Mouse (Mus musculus): ENCODE results near the gene Olfr648. TPM values are rescaled to one million over a fixed set of nuclear protein-coding genes. Genes with fewer than 3 reads are reported as not detected.
A peak's percentile ranks its signal among the peaks of the same experiment; 100 is the strongest.

Gene Olfr648
- total RNA-seq (2021) = not detected
- long read RNA-seq, experiment 1 = 0 reads
- long read RNA-seq, experiment 2 = 0 reads

DNA sequence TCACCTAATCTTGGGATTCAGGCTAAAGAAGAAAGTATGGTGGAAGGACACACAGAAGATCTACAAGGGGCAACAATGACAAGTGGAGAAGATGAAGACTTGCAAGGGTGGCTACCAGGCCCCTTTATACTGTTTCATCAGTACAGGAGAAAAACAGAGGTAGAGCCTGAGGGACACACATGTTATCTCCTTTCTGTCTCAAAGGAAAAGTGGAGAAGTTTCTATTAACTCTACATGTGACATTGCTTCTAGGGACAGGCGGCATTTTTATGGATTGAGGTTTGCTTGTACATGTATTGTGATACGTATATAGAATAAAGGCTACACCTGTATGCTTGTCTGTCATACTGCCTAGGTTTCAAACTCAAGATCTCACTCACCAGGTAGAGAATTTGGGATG lies at the start of gene Olfr648:
TSS of gene Olfr648 (minus strand) at position 101 of the 400 bp plus-strand sequence.
- DNase-seq = no peak

- peak; percentile 18 to 56 for DNase-seq
These were observed 48.0 kb upstream of the Olfr648 start for GRCm38 (mm10) chr7:104231203-104231602.

DNA sequence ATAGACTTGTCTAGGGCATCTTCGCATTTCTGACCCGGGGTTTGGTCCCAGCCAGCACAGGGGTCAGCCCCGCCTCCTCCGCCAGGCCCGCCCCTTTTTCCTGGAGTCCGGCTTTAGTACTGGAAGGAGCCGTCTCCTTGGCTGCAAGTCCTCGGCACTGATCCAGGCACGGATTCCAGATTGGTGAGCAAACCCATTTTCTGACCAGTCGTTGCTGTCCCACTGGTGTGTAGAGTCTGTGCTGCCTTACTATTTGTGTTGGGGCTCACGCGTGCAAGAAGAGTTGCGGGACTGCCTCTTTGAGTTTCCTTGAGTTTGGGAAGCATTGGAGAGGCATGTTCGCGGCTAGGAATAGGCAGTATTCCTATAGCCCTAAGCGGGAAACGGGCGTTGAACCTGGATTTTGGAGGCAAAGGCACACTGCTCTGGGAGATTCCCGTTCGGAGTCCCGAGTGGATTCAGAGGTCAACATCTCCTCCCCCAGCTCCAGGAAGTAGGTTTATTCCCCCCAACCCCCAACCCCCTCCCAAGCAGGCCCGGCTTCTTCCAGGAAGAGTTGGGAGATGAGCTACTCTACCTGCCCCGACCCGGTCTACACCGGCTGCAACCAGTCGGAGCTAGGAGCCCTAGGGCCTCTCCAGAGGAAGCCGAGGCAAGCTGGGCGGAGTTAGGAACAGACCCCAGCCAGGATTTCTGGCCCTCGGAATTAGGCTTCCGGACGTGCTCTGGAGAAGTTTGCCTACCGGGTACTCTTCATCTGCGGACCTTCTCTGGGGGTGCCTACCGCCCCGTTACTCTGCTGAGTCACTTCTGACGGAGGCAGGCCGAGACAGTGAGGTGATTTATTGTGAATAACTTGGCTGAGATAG lies 35.7 kb upstream of the Olfr648 start, which contains the start of gene Trim6:
TSS of gene Trim6 (plus strand) at position 93 of the 869 bp plus-strand sequence.
- DNase-seq = peak; percentile 91 to 92

DNA sequence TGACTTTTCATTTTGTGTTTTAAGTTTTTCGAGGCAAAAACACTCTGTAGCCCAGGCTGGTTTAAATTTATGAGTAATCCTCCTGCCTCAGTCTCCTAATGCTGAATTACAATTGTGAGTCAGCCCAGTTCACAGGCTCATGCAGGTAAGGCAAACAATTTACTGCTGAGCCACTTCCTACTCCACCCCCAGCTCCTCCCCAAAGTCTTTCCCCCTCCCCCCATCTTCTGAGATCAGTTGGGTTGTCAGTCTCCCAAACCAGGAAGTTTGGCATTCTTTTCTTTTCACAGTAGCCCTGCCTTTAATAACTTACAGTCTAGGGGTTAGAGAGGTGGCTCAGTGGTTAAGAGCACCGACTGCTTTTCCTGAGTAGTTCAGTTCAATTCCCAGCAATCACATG lies 34.7 kb upstream of the Olfr648 start:
- no peak for DNase-seq

DNA sequence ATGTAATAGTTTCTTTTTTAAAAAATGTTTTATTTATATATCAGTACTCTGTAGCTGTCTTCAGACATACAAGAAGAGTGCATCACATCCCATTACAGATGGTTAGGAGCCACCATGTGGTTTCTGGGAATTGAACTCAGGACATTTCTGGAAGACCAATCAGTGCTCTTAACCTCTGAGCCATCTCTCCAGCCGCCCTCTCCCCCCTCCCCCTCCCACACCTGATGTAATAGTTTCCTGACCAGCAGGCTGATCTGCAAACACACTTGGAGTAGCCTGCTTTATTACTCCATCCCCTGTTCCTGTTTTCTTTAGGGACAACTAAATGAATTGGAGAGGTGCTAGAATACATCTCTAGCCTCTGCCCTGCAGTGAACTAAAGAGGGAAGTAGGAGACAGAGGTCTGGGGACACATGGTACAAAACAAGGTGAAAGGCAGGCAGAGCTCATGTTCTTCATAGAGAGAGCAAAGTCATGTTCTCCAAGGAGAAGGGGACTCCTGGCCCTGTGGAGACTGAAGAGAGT lies 32.9 kb upstream of the Olfr648 start:
- DNase-seq = no peak

DNA sequence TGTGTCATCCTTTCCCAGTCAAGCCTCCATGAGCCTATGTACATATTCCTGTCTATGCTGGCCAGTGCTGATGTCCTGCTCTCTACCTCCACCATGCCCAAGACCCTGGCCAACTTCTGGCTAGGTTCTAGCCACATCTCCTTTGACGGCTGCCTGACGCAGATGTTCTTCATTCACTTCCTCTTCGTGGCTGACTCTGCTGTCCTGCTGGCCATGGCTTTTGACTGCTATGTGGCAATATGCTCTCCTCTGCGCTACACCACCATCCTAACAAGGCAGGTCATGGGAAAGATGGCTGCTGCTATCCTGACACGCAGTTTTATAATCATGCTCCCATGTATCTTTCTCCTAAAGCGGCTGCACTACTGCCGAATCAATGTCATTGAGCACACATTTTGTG lies 23.0 kb upstream of the Olfr648 start:
- DNase-seq = no peak

DNA sequence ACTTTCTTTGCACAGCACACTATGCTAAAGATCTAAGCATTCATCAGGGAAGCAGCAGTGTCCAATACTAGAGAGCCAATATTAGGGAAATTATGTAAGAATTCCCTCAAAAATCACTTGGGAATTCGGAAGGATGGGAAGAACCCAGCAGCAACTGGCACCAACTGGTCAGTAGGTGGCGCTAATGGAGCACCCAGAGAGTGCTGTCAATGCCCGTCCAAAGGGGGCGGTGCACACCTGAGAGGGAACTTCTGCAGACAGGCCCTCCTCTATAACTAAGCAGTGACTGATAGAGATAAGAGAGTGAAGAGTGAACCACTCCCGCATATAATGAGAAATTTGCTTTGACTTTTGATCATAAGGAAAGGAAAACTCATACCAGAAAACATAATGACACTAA lies 16.6 kb upstream of the Olfr648 start:
- peak; percentile 72 to 83 for DNase-seq

- DNase-seq = no peak
These were observed 12.7 kb upstream of the Olfr648 start, which contains the start of gene Olfr649 for GRCm38 (mm10) chr7:104195885-104196284. Gene Olfr649, minus strand, starts transcription at chr7:104195985.

DNA sequence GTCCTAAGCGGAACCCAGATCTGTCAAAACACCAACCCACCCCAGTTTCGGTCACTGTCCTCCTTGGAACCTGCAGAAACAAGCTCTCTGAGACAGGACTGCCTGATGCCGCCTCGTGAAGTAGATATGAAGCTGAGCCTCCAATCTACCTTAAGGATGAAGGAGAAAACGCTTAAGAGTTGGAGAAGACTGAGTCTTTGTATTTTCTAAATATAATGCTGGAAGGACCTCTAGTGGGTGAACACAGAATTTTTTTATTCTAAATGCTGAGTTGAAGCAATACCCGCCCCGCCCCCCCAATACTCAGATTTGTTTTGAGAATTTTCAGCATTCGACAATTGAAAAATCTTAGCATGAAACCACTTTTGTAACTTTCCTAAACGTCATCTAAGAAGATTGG lies 8.1 kb upstream of the Olfr648 start:
- DNase-seq = no peak

DNA sequence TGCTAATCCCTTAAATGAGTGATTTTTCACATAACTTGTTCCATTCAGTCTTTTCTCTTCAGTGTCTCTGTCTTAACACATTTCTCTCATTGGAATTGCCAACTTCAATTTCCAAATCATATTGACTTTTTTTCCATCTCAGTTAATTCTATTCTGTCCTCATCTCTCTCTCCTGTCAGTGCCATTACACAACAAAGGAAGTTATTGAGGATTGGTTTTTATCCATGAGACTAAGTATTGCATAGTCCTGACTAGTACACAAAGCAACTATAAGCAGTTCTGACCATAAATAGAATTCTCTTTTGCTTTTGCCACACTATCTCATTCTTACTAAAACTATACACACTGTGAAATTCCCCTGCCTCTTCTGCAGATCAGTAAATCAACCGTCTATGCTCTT lies 4.1 kb downstream of the Olfr648 start:
- DNase-seq = no peak

DNA sequence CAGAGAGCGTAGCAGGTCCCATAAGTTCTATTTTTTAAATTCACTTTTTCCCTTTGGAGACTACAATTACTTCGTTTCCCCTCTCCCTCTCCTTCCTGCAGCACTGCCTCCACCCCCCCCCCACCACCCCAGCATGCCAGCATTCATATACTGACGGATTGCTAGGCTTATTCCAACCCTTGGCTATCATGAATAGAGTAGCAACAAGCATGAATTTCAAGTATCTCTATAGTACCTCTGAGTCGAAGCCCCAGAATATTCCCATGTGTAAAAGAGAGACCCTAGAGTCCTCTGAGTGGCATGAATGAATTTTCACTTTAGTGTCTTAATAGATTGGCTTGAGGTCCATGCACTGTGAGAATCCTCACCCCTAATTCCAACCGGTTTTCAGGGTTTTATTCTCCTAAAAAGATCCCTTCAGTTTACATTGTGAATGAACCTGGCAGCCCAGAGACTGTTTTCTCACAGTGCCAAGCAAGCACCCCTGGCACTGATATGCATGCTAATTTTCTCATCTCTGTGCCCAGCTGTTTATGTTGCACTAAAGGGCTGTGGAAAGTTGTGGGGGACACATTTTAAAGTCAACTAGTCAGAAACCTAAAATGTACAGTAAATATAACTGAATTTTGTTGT lies 4.7 kb downstream of the Olfr648 start:
- no peak for DNase-seq

DNA sequence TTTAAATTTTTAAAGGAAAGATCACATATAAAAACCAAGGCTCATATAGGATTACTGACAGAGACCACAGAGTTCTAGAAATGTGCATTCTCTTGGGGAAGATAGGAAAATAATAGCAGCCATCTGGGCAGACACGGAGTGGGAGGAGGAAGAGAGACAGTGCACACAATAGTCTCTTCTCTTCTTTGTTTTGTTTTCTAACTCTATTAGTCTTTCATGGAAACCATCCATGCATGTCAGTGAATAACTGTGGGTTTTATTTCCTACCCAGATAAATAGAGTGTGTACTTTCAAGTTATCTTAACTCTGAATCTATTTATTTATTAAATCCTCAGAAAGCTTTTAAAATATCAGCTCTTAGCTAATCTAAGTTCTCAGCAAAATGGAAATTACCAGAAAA lies 8.1 kb downstream of the Olfr648 start:
- no peak for DNase-seq

- no peak for DNase-seq
These were observed 13.5 kb downstream of the Olfr648 start for GRCm38 (mm10) chr7:104169634-104170204.

GRCm38 (mm10) chr7:104167105-104167504 lies 16.1 kb downstream of the Olfr648 start:
- no peak for DNase-seq

DNA sequence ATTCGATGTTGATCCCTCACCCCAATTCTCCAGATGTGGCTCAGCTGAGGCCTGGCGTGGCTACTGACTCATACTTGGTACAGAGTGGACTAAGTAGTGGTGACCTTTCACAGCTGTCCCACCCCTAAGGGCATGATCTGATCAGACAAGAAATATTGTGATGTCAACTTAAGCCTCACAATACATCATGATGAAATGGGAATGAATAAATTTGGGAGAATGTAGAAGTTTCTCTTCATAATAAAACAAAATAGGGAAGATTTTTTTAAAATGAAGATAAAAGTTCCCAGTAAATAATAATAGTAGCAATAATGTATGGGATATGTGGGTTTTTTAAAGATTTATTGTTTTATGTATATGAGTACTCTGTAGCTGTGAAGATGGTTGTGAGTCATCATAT lies 32.7 kb downstream of the Olfr648 start, which contains the start of gene Ubqlnl:
TSS of gene Ubqlnl (minus strand) at position 101 of the 400 bp plus-strand sequence.
- DNase-seq = no peak

DNA sequence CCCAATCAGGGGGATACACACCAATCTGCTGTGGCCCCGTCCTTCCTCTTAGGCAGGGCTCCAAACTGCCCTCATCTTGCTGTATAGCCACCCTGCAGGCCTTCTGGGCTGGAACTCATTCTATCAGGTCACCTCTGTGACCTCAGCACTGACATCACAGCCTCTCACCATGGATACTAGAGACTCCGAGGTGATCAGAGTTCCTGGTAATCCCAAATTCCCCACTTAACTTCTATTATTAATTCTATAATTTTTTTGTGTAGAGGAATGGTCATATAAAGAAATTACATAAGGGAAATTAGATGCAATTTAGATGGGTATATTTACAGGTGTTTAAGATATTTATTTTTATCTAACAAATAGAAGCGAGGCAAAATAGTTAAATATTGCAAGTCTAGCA lies 40.0 kb downstream of the Olfr648 start, which contains the start of gene Ubqln3:
TSS of gene Ubqln3 (minus strand) at position 101 of the 400 bp plus-strand sequence.
- no peak for DNase-seq

DNA sequence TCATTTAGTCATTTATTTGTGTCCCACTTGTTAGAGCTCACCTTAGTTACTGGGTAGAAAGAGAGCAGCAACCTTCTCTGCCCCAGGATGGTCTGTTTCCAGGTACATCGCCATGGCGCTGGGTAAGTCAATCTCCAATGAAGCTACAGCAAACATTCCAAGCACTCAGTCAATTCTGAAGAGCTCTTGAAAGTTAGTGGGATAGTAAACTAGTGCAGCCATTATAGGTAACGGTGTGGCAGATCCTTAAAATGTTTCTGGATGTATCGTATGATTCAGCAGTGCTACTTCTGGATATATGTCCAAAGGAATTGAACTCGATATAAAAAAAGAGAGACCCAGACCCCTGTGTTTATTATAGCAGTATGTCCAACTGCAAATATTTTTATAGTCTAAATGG lies 45.9 kb downstream of the Olfr648 start, which contains the start of gene Olfr643:
TSS of gene Olfr643 (minus strand) at position 101 of the 400 bp plus-strand sequence.
- DNase-seq = no peak

GRCm38 (mm10) chr7:104129726-104130125 lies 53.5 kb downstream of the Olfr648 start, which contains the start of gene Ubqln5:
Gene Ubqln5, minus strand, starts transcription at chr7:104129826.
- no peak for DNase-seq

Data from heart, adult 18-20 months (tissue).